Mouse (Mus musculus) MEL (cell line): ENCODE measurements around the gene Il17re. TPM values are rescaled to one million over a fixed set of nuclear protein-coding genes. Genes with fewer than 3 reads are reported as not detected.

Experiments used
- DNase-seq: peaks from one replicate; pipeline ENCODE4 v3.0.0; 2011; ENCODE audit warnings: low read depth, low spot score
- H3K27ac ChIP-seq: 2 replicates; pipeline ENCODE4 v1.5.1; 2012; ENCODE audit warnings: low read depth, mild to moderate bottlenecking, control low read depth, low read length, moderate library complexity; ENCODE audit not compliant: control insufficient read depth
- H3K27me3 ChIP-seq, 2 experiments: fragments of 150-350 bp in 1 of 2; sonication (generic) in 1 of 2; 2 replicates each; pipeline ENCODE4 v1.6.1; 2012; ENCODE audit warnings: low read length in 2 of 2, mild to moderate bottlenecking in 2 of 2, improper control_type of control experiment in 1 of 2, moderate library complexity in 1 of 2; ENCODE audit not compliant: insufficient read depth in 2 of 2, control insufficient read depth in 1 of 2
- H3K36me3 ChIP-seq, 2 experiments: 2 replicates each; pipeline ENCODE4 v1.6.1; 2012 to 2014; ENCODE audit warnings: low read length in 2 of 2, improper control_type of control experiment in 1 of 2, inconsistent platforms in 1 of 2, mild to moderate bottlenecking in 1 of 2; ENCODE audit not compliant: insufficient read depth in 2 of 2, control insufficient read depth in 1 of 2
- H3K4me1 ChIP-seq, 2 experiments: fragments of 150-350 bp in 1 of 2; sonication (generic) in 1 of 2; 2 replicates each; pipeline ENCODE4 v1.6.1; 2012; ENCODE audit warnings: low read length in 2 of 2, improper control_type of control experiment in 1 of 2, mild to moderate bottlenecking in 1 of 2; ENCODE audit not compliant: insufficient read depth in 2 of 2, control insufficient read depth in 1 of 2
- H3K4me3 ChIP-seq, 2 experiments: fragments of 150-350 bp in 1 of 2; sonication (generic) in 1 of 2; 2 replicates each; pipeline ENCODE4 v1.5.1; 2012; ENCODE audit warnings: low read depth in 2 of 2, low read length in 2 of 2, mild to moderate bottlenecking in 2 of 2, moderate library complexity in 2 of 2, control low read depth in 1 of 2, improper control_type of control experiment in 1 of 2; ENCODE audit not compliant: control insufficient read depth in 1 of 2, insufficient read depth in 1 of 2
- H3K79me2 ChIP-seq: 2 replicates; pipeline ENCODE4 v1.6.1; 2012; ENCODE audit warnings: mild to moderate bottlenecking, low read length, moderate library complexity; ENCODE audit not compliant: control insufficient read depth, poor library complexity, insufficient read depth
- H3K9ac ChIP-seq: 2 replicates; pipeline ENCODE4 v1.6.1; 2012; ENCODE audit warnings: low read depth, mild to moderate bottlenecking, control low read depth, low read length, moderate library complexity; ENCODE audit not compliant: control insufficient read depth, poor library complexity, severe bottlenecking
- H3K9me3 ChIP-seq: fragments of 150-350 bp; sonication (generic); replicated peaks from 2 replicates; pipeline ENCODE4 v1.6.1; 2012; ENCODE audit warnings: mild to moderate bottlenecking, low read length, improper control_type of control experiment, moderate library complexity; ENCODE audit not compliant: insufficient read depth
- BHLHE40 ChIP-seq: IDR thresholded peaks from 2 replicates; pipeline ENCODE4 v1.6.1; 2012; ENCODE audit warnings: low read depth, mild to moderate bottlenecking, inconsistent platforms, low read length, improper control_type of control experiment, borderline replicate concordance
- CHD1 ChIP-seq: IDR thresholded peaks from 2 replicates; pipeline ENCODE4 v1.6.1; 2012; ENCODE audit warnings: low read depth, mild to moderate bottlenecking, inconsistent platforms, low read length, improper control_type of control experiment
- E2F4 ChIP-seq: IDR thresholded peaks from 2 replicates; pipeline ENCODE4 v1.6.1; 2011; ENCODE audit warnings: low read depth, low read length, improper control_type of control experiment, borderline replicate concordance
- ELF1 ChIP-seq: IDR thresholded peaks from 2 replicates; pipeline ENCODE4 v1.6.1; 2014; ENCODE audit warnings: low read depth, mild to moderate bottlenecking, inconsistent platforms, low read length, improper control_type of control experiment, moderate library complexity
- EP300 ChIP-seq, 2 experiments: IDR thresholded peaks; 2 replicates each; pipeline ENCODE4 v1.6.1; 2011; ENCODE audit warnings: improper control_type of control experiment in 2 of 2, low read length in 2 of 2, low read depth in 1 of 2, mild to moderate bottlenecking in 1 of 2
- GABPA ChIP-seq: IDR thresholded peaks from 2 replicates; pipeline ENCODE4 v1.6.1; 2012; ENCODE audit warnings: low read depth, mild to moderate bottlenecking, inconsistent platforms, low read length, improper control_type of control experiment, moderate library complexity
- GATA1 ChIP-seq: IDR thresholded peaks from 2 replicates; pipeline ENCODE4 v1.6.1; 2011; ENCODE audit warnings: low read depth, low read length, improper control_type of control experiment
- HCFC1 ChIP-seq: IDR thresholded peaks from 2 replicates; pipeline ENCODE4 v1.6.1; 2012; ENCODE audit warnings: low read depth, mild to moderate bottlenecking, inconsistent platforms, low read length, improper control_type of control experiment, moderate library complexity
- MAFK ChIP-seq: IDR thresholded peaks from 2 replicates; pipeline ENCODE4 v1.6.1; 2011; ENCODE audit warnings: low read depth, mild to moderate bottlenecking, low read length, improper control_type of control experiment, borderline replicate concordance
- MAX ChIP-seq: IDR thresholded peaks from 2 replicates; pipeline ENCODE4 v1.6.1; 2011; ENCODE audit warnings: low read length, improper control_type of control experiment
- MXI1 ChIP-seq: IDR thresholded peaks from 2 replicates; pipeline ENCODE4 v1.6.1; 2011; ENCODE audit warnings: mild to moderate bottlenecking, low read depth, low read length, improper control_type of control experiment
- MYB ChIP-seq: IDR thresholded peaks from 2 replicates; pipeline ENCODE4 v1.6.1; 2011; ENCODE audit warnings: mild to moderate bottlenecking, low read depth, low read length, improper control_type of control experiment
- MYC ChIP-seq: IDR thresholded peaks from 2 replicates; pipeline ENCODE4 v1.6.1; 2011; ENCODE audit warnings: low read depth, mild to moderate bottlenecking, low read length, improper control_type of control experiment, moderate library complexity
- NELFE ChIP-seq: IDR thresholded peaks from 2 replicates; pipeline ENCODE4 v1.6.1; 2011; ENCODE audit warnings: low read depth, low read length, improper control_type of control experiment
- NRF1 ChIP-seq: IDR thresholded peaks from 2 replicates; pipeline ENCODE4 v1.6.1; 2014; ENCODE audit warnings: low read depth, mild to moderate bottlenecking, inconsistent platforms, low read length, improper control_type of control experiment, moderate library complexity; ENCODE audit not compliant: poor library complexity, insufficient read depth, severe bottlenecking
- POLR2AphosphoS2 ChIP-seq: IDR thresholded peaks from 2 replicates; pipeline ENCODE4 v1.6.1; 2011; ENCODE audit warnings: low read length, improper control_type of control experiment
- POLR2AphosphoS5 ChIP-seq: IDR thresholded peaks from 2 replicates; pipeline ENCODE4 v1.6.1; 2012; ENCODE audit warnings: low read depth, borderline replicate concordance, mild to moderate bottlenecking, inconsistent platforms, low read length, moderate library complexity, mixed read lengths
- RAD21 ChIP-seq: IDR thresholded peaks from 2 replicates; pipeline ENCODE4 v1.6.1; 2011; ENCODE audit warnings: mild to moderate bottlenecking, low read depth, low read length, improper control_type of control experiment
- SIN3A ChIP-seq: IDR thresholded peaks from 2 replicates; pipeline ENCODE4 v1.6.1; 2012; ENCODE audit warnings: low read length, improper control_type of control experiment, inconsistent platforms
- SMC3 ChIP-seq: IDR thresholded peaks from 2 replicates; pipeline ENCODE4 v1.6.1; 2011; ENCODE audit warnings: low read depth, low read length, improper control_type of control experiment
- TBP ChIP-seq: IDR thresholded peaks from 2 replicates; pipeline ENCODE4 v1.8.0; 2011; ENCODE audit warnings: low read depth, low read length, improper control_type of control experiment
- UBTF ChIP-seq: IDR thresholded peaks from 2 replicates; pipeline ENCODE4 v1.6.1; 2012; ENCODE audit warnings: low read depth, mild to moderate bottlenecking, inconsistent platforms, low read length, improper control_type of control experiment, moderate library complexity, borderline replicate concordance; ENCODE audit not compliant: insufficient read depth
- USF1 ChIP-seq: IDR thresholded peaks from 2 replicates; pipeline ENCODE4 v1.6.1; 2014; ENCODE audit warnings: low read depth, mild to moderate bottlenecking, inconsistent platforms, low read length, improper control_type of control experiment, moderate library complexity
- USF2 ChIP-seq, 2 experiments: IDR thresholded peaks; 2 replicates each; pipeline ENCODE4 v1.6.1; 2011 to 2012; ENCODE audit warnings: improper control_type of control experiment in 2 of 2, low read length in 2 of 2, borderline replicate concordance in 1 of 2, inconsistent platforms in 1 of 2, low read depth in 1 of 2, mild to moderate bottlenecking in 1 of 2; ENCODE audit not compliant: insufficient read depth in 1 of 2
- ZC3H11A ChIP-seq: IDR thresholded peaks from 2 replicates; pipeline ENCODE4 v1.6.1; 2012; ENCODE audit warnings: low read depth, mild to moderate bottlenecking, inconsistent platforms, low read length, improper control_type of control experiment
- ZKSCAN1 ChIP-seq: IDR thresholded peaks from 2 replicates; pipeline ENCODE4 v1.6.1; 2012; ENCODE audit warnings: low read depth, mild to moderate bottlenecking, inconsistent platforms, low read length, improper control_type of control experiment, moderate library complexity
- ZMIZ1 ChIP-seq: IDR thresholded peaks from 2 replicates; pipeline ENCODE4 v1.6.1; 2012; ENCODE audit warnings: low read depth, mild to moderate bottlenecking, inconsistent platforms, low read length, improper control_type of control experiment, moderate library complexity
- polyA plus RNA-seq, 2 experiments: library from polyadenylated mRNA; stranded (reverse) in 1 of 2; unstranded in 1 of 2; fragments of >175 nt in 1 of 2; fragments of >200 nt in 1 of 2; gene quantifications; 2 replicates each; pipeline versions ENCODE4 v1.2.1 to v1.2.4; 2012; ENCODE audit warnings: low replicate concordance in 2 of 2, low read depth in 1 of 2; ENCODE audit not compliant: insufficient read length in 2 of 2, insufficient read depth in 1 of 2, missing spikeins in 1 of 2
- total RNA-seq: library from RNA; depleted of rRNA; stranded (reverse); fragments of 300-350 nt; gene quantifications from 2 replicates; pipeline ENCODE4 v1.2.3, GENCODE M21; 2012

Il17re gene
- total and polyA plus RNA-seq, 3 experiments = not detected

DNA sequence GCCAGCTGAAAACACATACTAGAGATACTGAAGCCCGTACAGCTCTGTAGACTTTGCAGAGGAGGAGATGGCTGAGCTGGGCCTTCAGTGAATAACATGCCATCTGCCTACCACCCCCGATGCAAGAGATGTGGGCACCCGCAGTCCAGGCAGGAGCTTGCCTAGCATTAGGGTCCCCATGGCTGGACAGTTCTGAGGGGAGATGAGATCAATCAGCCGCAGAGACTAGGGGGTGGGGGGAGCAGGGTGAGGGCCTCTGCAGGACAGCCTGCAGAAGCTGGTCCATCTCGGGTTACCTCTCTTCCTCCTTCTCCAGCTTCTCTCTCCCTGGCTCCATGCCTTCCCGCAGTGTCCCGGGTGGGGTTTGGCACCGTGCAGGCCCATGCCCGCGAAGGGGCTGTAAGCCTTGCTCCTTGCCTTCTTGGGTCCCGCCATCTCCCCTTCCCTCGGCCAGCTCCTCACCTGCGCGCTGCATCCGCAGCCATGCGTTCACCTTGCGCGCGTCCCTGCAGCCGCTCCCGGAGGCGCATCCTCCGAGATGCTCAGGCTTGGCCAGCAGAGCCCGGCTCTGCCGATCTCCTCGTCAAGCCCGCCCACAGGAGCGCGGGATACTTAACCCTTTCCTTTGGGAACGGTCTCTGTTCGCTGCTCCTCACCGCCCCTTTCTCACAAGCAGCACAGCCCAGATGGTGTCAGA lies 43.3 kb downstream of the Il17re start, which contains the start of gene Prrt3:
Gene Prrt3 (minus strand): TSS at position 544 of the 697 bp plus-strand sequence.
- no peak within 1 kb of the TSS for H3K4me3 ChIP-seq
- no peak within 1 kb of the TSS for H3K9ac ChIP-seq
- no peak within 1 kb of the TSS for H3K27ac ChIP-seq
- TF ChIP-seq E2F4 (no peak), MXI1 (no peak), GABPA (no peak), POLR2AphosphoS2 (no peak), MYC (no peak), USF2 (IDR thresholded peaks at IDR 0.05; ENCODE audit: borderline replicate concordance in 1 of 2, insufficient read depth in 1 of 2, low read depth in 1 of 2, low read length in 2 of 2) (no peak), USF1 (no peak), BHLHE40 (no peak), GATA1 (no peak), NRF1 (no peak), HCFC1 (no peak), UBTF (no peak), POLR2AphosphoS5 (no peak), SIN3A (no peak), ZMIZ1 (no peak), ELF1 (no peak), CHD1 (no peak), ZC3H11A (no peak), SMC3 (no peak)
- TF ChIP-seq, all 39 proteins: peak for 0
- Histone ChIP-seq H3K4me1 (peaks cover 2 to 3% of the 10 kb centered on the region in 2 experiments; a peak in 3 of 4 replicates), H3K27me3 (no peaks in the 10 kb centered on the region), H3K79me2 (no peaks in the 10 kb centered on the region), H3K9me3 (no peaks in the 10 kb centered on the region), H3K36me3 (peaks cover 0 to 6% of the 10 kb centered on the region in 2 experiments; a peak in 2 of 4 replicates)
- DNase-seq = no peak

DNA sequence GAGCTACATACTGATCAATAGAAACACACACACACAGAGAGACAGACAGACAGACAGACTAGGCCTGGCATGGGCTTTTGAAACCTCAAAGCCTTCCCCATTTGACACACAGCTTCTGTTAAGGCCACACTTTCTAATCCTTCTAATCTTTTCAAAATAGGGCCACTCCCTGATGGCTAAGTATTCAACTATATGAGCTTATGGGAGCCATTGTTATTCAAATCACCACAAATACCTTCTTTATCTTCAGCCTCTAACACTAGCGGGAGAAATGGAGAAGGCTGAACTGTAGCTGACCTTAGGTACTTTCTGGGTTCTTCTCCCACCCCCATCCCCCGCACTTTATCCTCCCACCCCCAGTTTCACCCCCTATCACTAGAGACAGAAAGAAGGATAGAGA lies 44.5 kb downstream of the Il17re start:
- TF ChIP-seq MYB (no peak), MAX (no peak), RAD21 (no peak), ZKSCAN1 (no peak), MYC (no peak), NELFE (no peak), EP300 (IDR thresholded peaks at IDR 0.05; ENCODE audit: low read depth in 1 of 2, low read length in 2 of 2) (no peak), MAFK (no peak), TBP (no peak), ZMIZ1 (no peak), UBTF (no peak)
- no peaks in the 10 kb centered on the region for H3K27me3 ChIP-seq
- peaks cover 0 to 6% of the 10 kb centered on the region in 2 experiments; a peak in 2 of 4 replicates for H3K36me3 ChIP-seq
- no peaks in the 10 kb centered on the region for H3K9me3 ChIP-seq
- H3K27ac ChIP-seq = no peak overlapping the region
- DNase-seq = no peak
- no peaks in the 10 kb centered on the region for H3K79me2 ChIP-seq
- peaks cover 2 to 3% of the 10 kb centered on the region in 2 experiments; a peak in 3 of 4 replicates for H3K4me1 ChIP-seq
- no peak overlapping the region for H3K9ac ChIP-seq
- H3K4me3 ChIP-seq = no peak overlapping the region
